Mouse (Mus musculus): ENCODE measurements at regions not wholly inside any gene's neighbourhood (a gene's known extent, or its start where the extent isn't known, plus 50 kb on each side); places are given as distances from the start of the nearest gene placed in this dataset.

DNA sequence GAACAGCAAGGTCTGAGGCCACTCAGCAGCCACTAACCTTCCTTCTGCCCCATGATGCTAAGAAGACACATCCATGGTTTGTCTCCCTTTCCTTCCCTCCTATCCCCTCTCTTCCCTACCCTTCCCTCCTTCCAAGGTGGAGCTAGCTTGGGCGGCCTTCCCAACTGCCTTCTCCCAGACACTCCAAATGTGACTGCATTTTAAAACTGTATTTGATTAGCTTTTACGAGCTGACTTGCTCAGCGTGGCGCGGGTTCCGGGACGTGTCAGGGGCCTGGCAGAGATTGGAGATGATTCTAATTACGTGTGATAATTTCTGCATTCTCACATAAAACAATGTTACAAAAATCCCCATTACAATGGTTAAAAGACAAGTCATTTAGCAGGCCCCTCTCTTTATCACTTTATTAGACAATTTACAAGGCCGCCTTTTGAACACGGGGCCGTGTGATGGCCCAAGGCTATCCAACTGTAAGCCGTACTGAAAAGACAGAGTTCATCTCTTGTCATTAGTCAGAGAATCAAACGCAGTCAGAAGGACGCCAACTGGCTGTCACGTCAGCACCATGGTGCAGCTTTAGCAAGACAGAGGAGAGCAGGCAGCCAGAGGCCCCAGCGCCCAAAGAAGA lies 108.2 kb downstream of the Cryba4 start:
- intact Hi-C loops (cut with DNase I) = no loop called here
- DNase-seq = no peak

GRCm38 (mm10) chr5:112153675-112154085 lies 98.6 kb downstream of the Cryba4 start:
- intact Hi-C loops (cut with DNase I) = loop anchor here (1.0 to 5.0 kb wide), 4 partner anchors 221 to 880 kb away; no protein-coding TSS in a partner anchor
- DNase-seq = peak; percentile 88 to 93

GRCm38 (mm10) chr5:112154650-112155049 lies 97.7 kb downstream of the Cryba4 start:
- DNase-seq = peak; percentile 19 to 32
- intact Hi-C loops (cut with DNase I) = loop anchor here (1.0 to 5.0 kb wide), 3 partner anchors 222 to 881 kb away; no protein-coding TSS in a partner anchor

GRCm38 (mm10) chr5:112155051-112155450 lies 97.3 kb downstream of the Cryba4 start:
- no peak for DNase-seq
- intact Hi-C loops (cut with DNase I) = no loop called here

DNA sequence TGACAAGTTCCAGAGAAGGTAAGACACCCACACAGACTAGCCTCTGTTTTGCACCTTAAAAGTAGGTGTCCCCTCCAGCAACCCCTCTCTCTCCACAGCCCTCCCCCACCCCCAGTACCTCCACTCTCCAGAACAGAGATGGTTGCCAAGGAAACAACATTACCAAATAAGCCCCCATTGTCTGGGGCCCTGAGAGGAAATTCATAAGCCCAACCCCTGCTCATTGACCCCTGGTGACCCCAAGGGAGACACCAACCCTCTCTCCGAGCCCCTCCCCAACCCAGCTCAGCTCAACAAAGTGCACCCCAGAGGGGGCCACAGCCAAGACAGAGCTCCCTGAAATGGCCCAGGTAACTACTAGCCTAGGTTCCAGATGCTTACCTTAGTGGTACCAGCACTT lies 96.3 kb downstream of the Cryba4 start:
- intact Hi-C loops (cut with DNase I) = no loop called here

GRCm38 (mm10) chr5:112166410-112167175 lies 85.7 kb downstream of the Cryba4 start:
- intact Hi-C loops (cut with DNase I) = no loop called here
- no peak for DNase-seq

More for the DNA sequence above, 96.3 kb downstream of the Cryba4 start:
- no peak for DNase-seq

DNA sequence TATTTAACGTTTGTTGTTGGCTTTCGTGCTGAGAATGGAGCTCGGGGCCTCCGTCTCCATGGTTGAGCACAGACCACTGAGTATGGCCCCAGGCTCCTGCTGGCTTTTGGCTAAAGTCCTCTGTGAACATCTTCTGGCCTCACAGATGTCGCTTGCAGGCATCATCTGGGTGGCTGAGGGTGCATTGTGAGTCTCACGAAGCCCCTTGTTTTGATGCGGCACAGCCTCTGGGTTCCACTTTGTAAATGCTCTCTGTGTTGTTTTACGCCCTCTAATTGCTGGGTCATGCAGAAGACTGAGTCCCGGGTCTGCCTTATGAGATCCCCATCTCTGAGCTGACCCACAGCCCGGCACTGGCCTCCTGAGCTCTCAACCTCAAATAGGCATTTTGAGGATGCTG lies 84.5 kb downstream of the Cryba4 start:
- no peak for DNase-seq
- intact Hi-C loops (cut with DNase I) = no loop called here

- DNase-seq = no peak
- intact Hi-C loops (cut with DNase I) = no loop called here
Observed at GRCm38 (mm10) chr5:112171325-112171724, 81.0 kb downstream of the Cryba4 start.

- intact Hi-C loops (cut with DNase I) = no loop called here
- peak; percentile 26 to 33 for DNase-seq
Observed at GRCm38 (mm10) chr5:112179213-112180057, 72.9 kb downstream of the Cryba4 start.

GRCm38 (mm10) chr5:112182775-112183174 lies 69.5 kb downstream of the Cryba4 start:
- intact Hi-C loops (cut with DNase I) = no loop called here
- DNase-seq = peak in 1 of 2 experiments; percentile 15

GRCm38 (mm10) chr5:112195667-112196066 lies 56.7 kb downstream of the Cryba4 start:
- no peak for DNase-seq
- intact Hi-C loops (cut with DNase I) = no loop called here
